In the genomic region with DNA sequence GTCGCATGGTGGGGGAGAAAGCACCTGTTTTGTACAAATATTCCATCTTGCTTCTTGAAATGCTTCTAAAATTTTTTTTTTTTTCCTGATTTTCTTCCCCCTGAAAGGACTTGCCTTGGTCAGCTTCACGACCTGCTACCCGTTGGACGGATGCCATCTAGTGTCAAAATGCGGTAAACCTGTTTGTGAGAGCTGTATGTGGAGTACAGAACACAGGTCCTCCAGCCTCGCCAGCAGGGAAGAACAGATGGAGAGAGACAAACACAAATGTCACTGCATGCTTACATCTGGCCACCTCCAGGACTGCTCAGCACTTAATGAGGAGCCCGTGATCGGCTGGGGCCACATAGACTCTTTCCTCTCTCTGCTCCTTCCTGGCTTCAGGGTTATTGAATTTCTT, we compare ENCODE assay signal across 9 mouse cellular contexts. TPM values are rescaled to one million over a fixed set of nuclear protein-coding genes. Genes with fewer than 3 reads are reported as not detected.
A peak's percentile ranks its signal among the peaks of the same experiment; 100 is the strongest.
DNase-seq lines count a peak whose midpoint lies in the region; ATAC-seq and TF ChIP-seq lines count a peak whose summit lies in the region.
"Had no signal": no experiment of that assay in that cellular context is flagged by ENCODE, and none has a peak within 500 bp of the region (broad histone marks: within the 10 kb centered on the region; RNA-seq: fewer than 3 reads in every experiment).

No protein-coding gene starts in this region.

- 14% methylated on average over 8 of the region's 8 CpGs for WGBS in lung, embryonic 14.5 days
- WGBS in lung, adult 2 months, result 17% methylated on average over 8 of the region's 8 CpGs
- WGBS in hindbrain, postnatal 0 days, result 22% methylated on average over 8 of the region's 8 CpGs
- 28% methylated on average over 8 of the region's 8 CpGs for WGBS in limb, embryonic 11.5 days

- peak; percentile 86 for DNase-seq in lung, embryonic 14.5 days
- DNase-seq in lung, adult 2 months, result no peak
- peak; percentile 28 to 29 for DNase-seq in adrenal gland, adult 18-20 months (ENCODE audit: low spot score in 2 of 2)
- DNase-seq in hindbrain, postnatal 0 days (ENCODE audit: low spot score), result peak; percentile 92
- DNase-seq in limb, embryonic 11.5 days (ENCODE audit: low spot score), result peak; percentile 69
- DNase-seq in splenic B cell, adult 2 months (ENCODE audit: low read depth, low spot score), result peak; percentile 2
- no peak for DNase-seq in heart, adult 8-10 months (ENCODE audit: low spot score)

- no peaks in the 10 kb centered on the region for H3K4me1 ChIP-seq in lung, embryonic 14.5 days (ENCODE audit: insufficient read depth)
- no peaks in the 10 kb centered on the region for H3K4me1 ChIP-seq in lung, adult 2 months (ENCODE audit: control insufficient read depth, insufficient read depth, low read length)
- no peaks in the 10 kb centered on the region for H3K4me1 ChIP-seq in hindbrain, postnatal 0 days (ENCODE audit: insufficient read depth, low read length)
- no peaks in the 10 kb centered on the region for H3K4me1 ChIP-seq in limb, embryonic 11.5 days (ENCODE audit: control insufficient read depth, insufficient read depth, low read length)

- TF ChIP-seq POLR2A in lung, adult 2 months (IDR thresholded peaks at IDR 0.05; ENCODE audit: borderline replicate concordance, extremely low read depth, low read depth, low read length), result no peak

- no peak overlapping the region for H3K4me3 ChIP-seq in lung, embryonic 14.5 days (ENCODE audit: low read depth, low read length)
- no peak overlapping the region for H3K4me3 ChIP-seq in lung, adult 2 months (replicated peaks; ENCODE audit: extremely low read depth, low read depth, low read length)
- H3K4me3 ChIP-seq in hindbrain, postnatal 0 days (ENCODE audit: low read length), result no peak overlapping the region
- H3K4me3 ChIP-seq in limb, embryonic 11.5 days (ENCODE audit: low read depth, low read length), result no peak overlapping the region
- H3K4me3 ChIP-seq: neural tube, embryonic 13.5 days had no signal

- no peak overlapping the region for H3K27ac ChIP-seq in lung, embryonic 14.5 days (ENCODE audit: low read depth)
- H3K27ac ChIP-seq in hindbrain, postnatal 0 days, result no peak overlapping the region
- no peak overlapping the region for H3K27ac ChIP-seq in limb, embryonic 11.5 days (replicated peaks; ENCODE audit: low read depth, low read length)
- H3K27ac ChIP-seq: neural tube, embryonic 13.5 days had no signal

- H3K9me3 ChIP-seq in lung, embryonic 14.5 days (ENCODE audit: low read depth, low read length), result no peaks in the 10 kb centered on the region
- H3K9me3 ChIP-seq in hindbrain, postnatal 0 days (ENCODE audit: low read length), result no peaks in the 10 kb centered on the region
- H3K9me3 ChIP-seq in limb, embryonic 11.5 days (ENCODE audit: control insufficient read depth, low read length), result no peaks in the 10 kb centered on the region
- H3K9me3 ChIP-seq: neural tube, embryonic 13.5 days had no signal

- H3K36me3 ChIP-seq in lung, embryonic 14.5 days (ENCODE audit: insufficient read depth), result no peaks in the 10 kb centered on the region
- no peaks in the 10 kb centered on the region for H3K36me3 ChIP-seq in hindbrain, postnatal 0 days (ENCODE audit: insufficient read depth, low read length)
- no peaks in the 10 kb centered on the region for H3K36me3 ChIP-seq in limb, embryonic 11.5 days (ENCODE audit: control insufficient read depth, insufficient read depth, low read length)
- no peaks in the 10 kb centered on the region for H3K36me3 ChIP-seq in splenic B cell, adult 2 months (ENCODE audit: control insufficient read depth, insufficient read depth, low read length, poor library complexity, severe bottlenecking)
- H3K36me3 ChIP-seq: neural tube, embryonic 13.5 days had no signal

- no peak overlapping the region for H3K4me2 ChIP-seq in lung, embryonic 14.5 days
- no peak overlapping the region for H3K4me2 ChIP-seq in hindbrain, postnatal 0 days (ENCODE audit: low read depth, low read length)
- H3K4me2 ChIP-seq in limb, embryonic 11.5 days (ENCODE audit: low read depth, severe bottlenecking), result no peak overlapping the region
- H3K4me2 ChIP-seq: neural tube, embryonic 13.5 days had no signal

- TF ChIP-seq CTCF in lung, embryonic 14.5 days (IDR thresholded peaks at IDR 0.05; ENCODE audit: low read depth), result peak; percentile 63
- TF ChIP-seq CTCF in lung, adult 2 months (IDR thresholded peaks at IDR 0.05; ENCODE audit: insufficient read depth, low read length), result no peak
- TF ChIP-seq CTCF in hindbrain, postnatal 0 days (IDR thresholded peaks at IDR 0.05; ENCODE audit: low read depth), result peak; percentile 69

- H3K27me3 ChIP-seq in lung, embryonic 14.5 days (ENCODE audit: insufficient read depth, low read length), result no peaks in the 10 kb centered on the region
- no peaks in the 10 kb centered on the region for H3K27me3 ChIP-seq in hindbrain, postnatal 0 days (ENCODE audit: insufficient read depth, low read length)
- no peaks in the 10 kb centered on the region for H3K27me3 ChIP-seq in limb, embryonic 11.5 days (ENCODE audit: control insufficient read depth, insufficient read depth, low read length)
- no peaks in the 10 kb centered on the region for H3K27me3 ChIP-seq in splenic B cell, adult 2 months (ENCODE audit: control insufficient read depth, insufficient read depth, low read length, poor library complexity, severe bottlenecking)
- H3K27me3 ChIP-seq: neural tube, embryonic 13.5 days had no signal

- H3K9ac ChIP-seq in lung, embryonic 14.5 days, result no peak overlapping the region
- H3K9ac ChIP-seq in hindbrain, postnatal 0 days (replicated peaks; ENCODE audit: low read length), result no peak overlapping the region
- no peak overlapping the region for H3K9ac ChIP-seq in limb, embryonic 11.5 days (ENCODE audit: low read length)
- H3K9ac ChIP-seq: neural tube, embryonic 13.5 days had no signal

- ATAC-seq in lung, embryonic 14.5 days (ENCODE audit: insufficient read depth), result peak; percentile 38; the same call in 1 of the 2 replicates
- 0 out of 2 replicates have a peak, but pooled peaks have one; percentile 42 for ATAC-seq in common myeloid progenitor, adult 5-6 weeks (replicated peaks; ENCODE audit: low read depth, poor library complexity, severe bottlenecking)
- peak; percentile 64 for ATAC-seq in hindbrain, postnatal 0 days
- ATAC-seq in limb, embryonic 11.5 days (ENCODE audit: insufficient number of reproducible peaks, low FRiP score, low TSS enrichment, low read depth), result no peak

RNA-seq across cellular contexts. Expression of a gene that starts 1.6 kb away (rescaled TPM):
- 0.11 and 0.12 TPM in 2 replicates for polyA plus RNA-seq in lung, embryonic 14.5 days (2014; fragmentation: Nextera tagmentation; extraction: Ambion mirVana)
- polyA plus RNA-seq in lung, adult 2 months (2012; rRNA removed), result not detected in 2 replicates
- under 1 TPM in 1 of 2 experiments, not detected in 1; 0.07 TPM for total RNA-seq in adrenal gland, adult 18-20 months (2021)
- total RNA-seq in common myeloid progenitor, adult 5-6 weeks (2017), result not detected in 2 replicates
- 0.04 TPM in 1 of 2 replicates, not detected in the other for total RNA-seq in hindbrain, postnatal 0 days (2014; rRNA removed)
- polyA plus RNA-seq in hindbrain, postnatal 0 days (2015; fragmentation: Nextera tagmentation; extraction: Ambion mirVana), result 0.09 TPM in 1 of 2 replicates, not detected in the other
- polyA plus RNA-seq in limb, embryonic 11.5 days (2014; fragmentation: Nextera tagmentation; extraction: Ambion mirVana), result 0.05 TPM in 1 of 2 replicates, not detected in the other
- not detected for total RNA-seq in heart, adult 8-10 months (2022)

RNA-seq across cellular contexts. Expression of a gene that starts 1.8 kb away (rescaled TPM):
- polyA plus RNA-seq in lung, embryonic 14.5 days (2014; fragmentation: Nextera tagmentation; extraction: Ambion mirVana), result not detected in 2 replicates
- not detected in 2 replicates for polyA plus RNA-seq in lung, adult 2 months (2012; rRNA removed)
- not detected for total RNA-seq in adrenal gland, adult 18-20 months (2021)
- total RNA-seq in common myeloid progenitor, adult 5-6 weeks (2017), result not detected in 2 replicates
- not detected in 2 replicates for total RNA-seq in hindbrain, postnatal 0 days (2014; rRNA removed)
- polyA plus RNA-seq in hindbrain, postnatal 0 days (2015; fragmentation: Nextera tagmentation; extraction: Ambion mirVana), result 0.20 TPM in 1 of 2 replicates, not detected in the other
- not detected in 2 replicates for polyA plus RNA-seq in limb, embryonic 11.5 days (2014; fragmentation: Nextera tagmentation; extraction: Ambion mirVana)
- not detected for total RNA-seq in heart, adult 8-10 months (2022)
- polyA plus RNA-seq: neural tube, embryonic 13.5 days had no signal

RNA-seq across cellular contexts. Expression of a gene that starts 25.4 kb away (rescaled TPM):
- polyA plus RNA-seq in lung, embryonic 14.5 days (2014; fragmentation: Nextera tagmentation; extraction: Ambion mirVana), result 0.49 TPM in 1 of 2 replicates, not detected in the other
- 2.5 and 7.9 TPM in 2 replicates for polyA plus RNA-seq in lung, adult 2 months (2012; rRNA removed)
- total RNA-seq in adrenal gland, adult 18-20 months (2021), result under 1 TPM in 1 of 2 experiments, not detected in 1; 0.29 TPM
- not detected in 2 replicates for total RNA-seq in common myeloid progenitor, adult 5-6 weeks (2017)
- total RNA-seq in hindbrain, postnatal 0 days (2014; rRNA removed), result 0.16 TPM in 1 of 2 replicates, not detected in the other
- polyA plus RNA-seq in hindbrain, postnatal 0 days (2015; fragmentation: Nextera tagmentation; extraction: Ambion mirVana), result 0.18 TPM in 1 of 2 replicates, not detected in the other
- 0.23 TPM in 1 of 2 replicates, not detected in the other for polyA plus RNA-seq in limb, embryonic 11.5 days (2014; fragmentation: Nextera tagmentation; extraction: Ambion mirVana)
- 100 to 1,000 TPM; 193 to 248 (median 231) TPM for total RNA-seq in heart, adult 8-10 months (2022)
- polyA plus RNA-seq: neural tube, embryonic 13.5 days had no signal

Comparison
In these comparisons a context has a peak if more than half of its experiments do, and no peak if none do; other contexts are left out.
1. DNase-seq: peak in lung, embryonic 14.5 days (single experiment), adrenal gland, adult 18-20 months (2 of 2), hindbrain, postnatal 0 days (single experiment), limb, embryonic 11.5 days (single experiment) and splenic B cell, adult 2 months (single experiment); none in lung, adult 2 months (single experiment) and heart, adult 8-10 months (single experiment).
2. RNA of a gene that starts 25.4 kb away (total RNA-seq): 193 to 248 TPM in heart, adult 8-10 months; 0.29 TPM in adrenal gland, adult 18-20 months, 0.16 TPM in hindbrain, postnatal 0 days and not detected in common myeloid progenitor, adult 5-6 weeks; every median in the first group is over 100 times any median in the second.